Mouse (Mus musculus): ENCODE measurements at regions not wholly inside any gene's neighbourhood (a gene's known extent, or its start where the extent isn't known, plus 50 kb on each side); places are given as distances from the start of the nearest gene placed in this dataset.

DNA sequence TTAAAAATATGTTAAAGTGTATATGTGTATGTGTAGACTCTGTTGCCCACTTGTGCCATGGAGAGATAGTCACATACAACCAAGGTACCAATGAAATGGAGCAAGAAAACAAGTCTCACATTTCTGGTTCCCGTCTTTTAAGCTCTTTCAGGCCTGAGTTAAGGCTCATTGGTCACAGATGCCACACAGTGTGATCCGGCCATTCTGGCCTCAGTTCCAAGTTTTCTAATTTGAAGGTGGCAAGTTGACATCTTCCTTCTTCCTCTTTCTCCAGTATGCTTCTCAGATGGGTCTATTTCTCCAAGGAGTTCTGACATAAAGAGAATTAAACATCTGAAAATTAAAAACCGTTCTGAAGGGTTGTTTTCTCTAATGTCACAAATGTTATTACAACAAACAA is 66.9 kb upstream of the Zfp703 start:
- DNase-seq (ENCODE audit: extremely low spot score, low read depth, low spot score), result no peak

DNA sequence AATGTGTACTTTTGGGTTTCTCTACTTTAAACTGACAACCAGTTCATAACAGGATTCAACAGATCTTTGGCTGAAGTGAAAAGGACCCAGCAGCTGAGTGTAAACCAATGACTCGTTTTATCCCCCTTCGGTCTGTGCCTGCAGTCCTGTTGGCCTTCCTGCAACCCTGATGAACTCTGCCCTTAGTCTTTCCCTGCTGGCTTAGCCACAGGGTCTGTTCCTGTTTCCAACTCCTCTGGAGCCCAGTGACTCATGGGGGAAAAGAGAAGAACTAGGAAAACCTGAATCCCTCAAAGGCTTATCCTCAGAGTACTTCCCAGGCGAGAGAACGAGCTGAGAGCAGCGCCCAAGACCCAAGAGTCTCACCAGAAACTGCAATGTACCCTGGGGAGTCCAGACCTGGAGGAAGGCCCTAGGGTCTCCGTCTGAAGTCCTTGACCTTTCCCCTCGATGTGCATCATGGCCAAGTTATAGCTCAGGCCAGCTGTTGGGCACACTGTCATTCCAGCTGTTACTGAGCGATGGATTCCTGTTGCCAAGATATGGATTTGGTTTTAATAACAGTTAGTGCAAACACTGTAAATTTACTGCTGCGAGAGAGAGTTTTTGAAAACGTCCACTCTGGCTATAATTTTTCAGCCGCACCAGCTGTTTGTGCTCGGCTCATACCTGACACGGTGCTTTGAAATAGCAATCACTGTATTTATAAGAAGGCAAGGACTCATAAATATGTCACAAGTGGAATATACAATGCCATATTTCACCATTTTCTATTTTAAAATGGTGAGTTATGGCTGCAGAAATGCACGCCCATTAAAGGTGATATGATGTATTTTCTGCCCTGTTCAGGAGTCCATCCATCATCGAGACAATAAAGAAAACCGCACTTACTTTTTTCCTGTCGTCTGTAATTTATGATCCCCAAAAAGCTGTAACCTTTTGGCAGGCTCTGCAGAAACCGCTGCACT is 63.3 kb upstream of the Zfp703 start:
- peak; percentile 58 for DNase-seq (ENCODE audit: extremely low spot score, low read depth, low spot score)

DNA sequence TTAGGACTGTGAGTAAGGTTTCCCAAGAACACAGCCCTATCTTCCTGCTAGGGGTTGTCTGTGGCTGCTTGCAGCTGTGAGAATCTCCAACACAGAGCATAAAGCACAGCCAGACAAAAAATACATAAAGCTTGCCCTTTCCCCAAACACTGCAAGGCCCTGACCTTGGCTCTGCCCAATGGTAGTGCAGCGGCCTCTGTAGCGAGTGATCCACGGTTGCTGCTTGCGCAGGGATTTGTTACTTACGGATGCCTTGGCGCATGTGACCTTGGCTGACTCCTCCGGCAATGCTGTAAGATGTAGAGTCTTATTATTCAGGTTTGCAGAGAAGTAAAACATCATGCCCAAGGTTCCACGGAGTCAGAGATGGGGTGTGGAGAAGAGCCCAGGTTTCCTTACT is 61.4 kb upstream of the Zfp703 start:
- DNase-seq (ENCODE audit: extremely low spot score, low read depth, low spot score), result no peak

DNA sequence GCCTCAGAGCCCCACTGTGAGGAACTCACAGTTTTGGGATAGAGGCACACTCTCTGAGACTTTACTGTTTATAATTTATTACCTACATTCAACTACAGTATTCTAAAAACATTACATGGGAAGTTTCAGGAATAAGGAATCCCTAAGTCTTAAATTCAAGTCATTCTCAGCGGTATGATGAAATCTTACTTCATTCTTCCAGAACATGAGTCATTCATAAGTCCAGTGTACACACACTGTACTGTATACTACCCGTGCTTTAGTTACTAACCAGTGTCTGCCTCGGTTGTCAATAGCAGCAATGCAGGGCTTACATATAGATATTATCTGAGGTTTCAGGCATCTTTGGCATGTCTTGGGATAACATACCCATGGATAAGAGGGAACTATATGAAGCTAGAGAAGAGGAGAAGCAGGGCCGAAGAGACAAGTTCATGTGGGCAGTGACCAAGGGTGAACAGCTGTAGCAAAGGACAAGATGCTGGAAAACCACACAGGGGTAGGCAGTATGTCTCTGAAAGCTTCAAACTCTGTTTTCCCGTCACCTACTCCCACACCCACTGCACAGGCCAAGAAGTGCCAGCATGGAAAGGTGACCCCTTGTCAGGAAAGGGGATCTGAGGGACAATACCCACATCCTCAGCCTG is 55.5 kb upstream of the Zfp703 start:
- no peak for DNase-seq (ENCODE audit: extremely low spot score, low read depth, low spot score)

- DNase-seq (ENCODE audit: extremely low spot score, low read depth, low spot score), result no peak
Observed at GRCm38 (mm10) chr8:26922178-26922540, 55.0 kb upstream of the Zfp703 start.

DNA sequence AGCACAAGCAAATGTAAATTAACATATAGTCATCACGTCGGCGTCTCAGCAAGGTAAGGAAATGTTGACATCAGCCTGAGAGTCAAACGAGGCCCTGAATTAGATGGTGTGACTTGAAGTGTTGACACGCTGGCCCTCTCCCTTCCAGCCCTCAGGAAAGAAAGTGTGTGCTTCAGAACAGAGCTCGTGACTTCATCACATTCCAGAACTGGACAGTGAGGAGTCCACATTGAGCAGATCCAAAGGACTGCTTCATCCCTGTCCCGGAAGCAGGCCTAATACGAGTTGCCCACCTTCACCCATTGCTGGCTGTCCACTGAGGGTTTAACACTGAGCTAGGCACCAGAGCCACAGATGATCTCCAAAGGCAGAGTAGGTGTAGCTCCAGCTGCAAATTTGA is 54.0 kb upstream of the Zfp703 start:
- DNase-seq (ENCODE audit: extremely low spot score, low read depth, low spot score), result no peak
